Mouse (Mus musculus): Measurements from ENCODE around the gene Ggt6. TPM values are rescaled to one million over a fixed set of nuclear protein-coding genes. Genes with fewer than 3 reads are reported as not detected.

The Ggt6 gene
- polyA plus RNA-seq, 1 experiment: not detected

DNA sequence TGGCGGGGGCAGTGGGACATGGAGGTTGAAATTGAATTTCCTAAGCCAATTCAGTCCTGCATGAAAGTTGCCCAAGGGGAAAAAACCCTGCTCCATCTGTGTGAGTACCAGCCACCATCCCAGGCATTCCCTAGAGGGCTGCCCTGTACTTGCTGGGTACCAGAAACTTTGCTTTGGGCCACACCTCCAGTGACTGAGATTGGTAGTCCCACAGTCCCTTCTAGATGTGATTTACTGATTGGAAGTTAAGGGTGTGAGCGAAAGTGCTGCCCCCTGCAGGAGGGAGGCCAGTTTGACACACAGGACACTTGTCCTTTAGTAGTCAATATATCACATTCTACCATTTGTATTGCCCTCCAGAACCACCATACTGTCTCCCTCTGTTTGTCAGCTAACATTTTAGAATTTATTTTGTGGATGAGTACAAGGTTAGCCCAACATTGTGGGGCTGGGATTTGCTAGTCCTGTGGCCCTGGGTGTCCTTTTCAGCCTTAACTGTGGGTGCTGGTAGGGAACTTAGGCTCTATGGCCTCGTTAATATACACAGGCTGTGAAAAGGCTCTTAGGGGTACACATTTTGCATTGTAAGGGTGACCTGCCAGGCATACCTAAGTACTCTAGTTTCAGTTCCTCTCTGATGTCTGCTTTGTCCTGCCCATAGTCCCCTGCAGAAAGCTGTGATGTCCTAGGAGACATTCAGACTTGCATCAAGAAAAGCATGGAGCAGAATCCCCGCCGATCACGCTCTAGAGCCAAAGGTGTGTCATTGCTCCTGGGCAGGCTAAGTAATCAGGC, 11.2 kb downstream of the Ggt6 start:
- H3K36me3 ChIP-seq (ENCODE audit: control insufficient read depth, insufficient read depth): peaks cover 96% of the 10 kb centered on the region
- H3K79me2 ChIP-seq (ENCODE audit: control insufficient read depth, insufficient read depth): peaks cover 65% of the 10 kb centered on the region
- TF ChIP-seq MYOG (IDR thresholded peaks at IDR 0.05; ENCODE audit: control insufficient read depth, extremely low read depth, insufficient read length) (no peak), FOSL1 (IDR thresholded peaks at IDR 0.05; ENCODE audit: insufficient read depth, low read length, poor library complexity, severe bottlenecking) (no peak), CTCF (IDR thresholded peaks at IDR 0.05; ENCODE audit: control insufficient read depth, insufficient read depth, insufficient read length) (peak; percentile 52)
- H3K79me3 ChIP-seq (ENCODE audit: low read depth): peaks cover 50% of the 10 kb centered on the region
- H3ac ChIP-seq (ENCODE audit: control insufficient read depth, insufficient read length, low read depth): no peak overlapping the region
- no peaks in the 10 kb centered on the region for H3K27me3 ChIP-seq (ENCODE audit: control insufficient read depth, insufficient read depth, insufficient read length)
- no peak overlapping the region for H3K4me3 ChIP-seq (ENCODE audit: insufficient read depth, poor library complexity, severe bottlenecking)

DNA sequence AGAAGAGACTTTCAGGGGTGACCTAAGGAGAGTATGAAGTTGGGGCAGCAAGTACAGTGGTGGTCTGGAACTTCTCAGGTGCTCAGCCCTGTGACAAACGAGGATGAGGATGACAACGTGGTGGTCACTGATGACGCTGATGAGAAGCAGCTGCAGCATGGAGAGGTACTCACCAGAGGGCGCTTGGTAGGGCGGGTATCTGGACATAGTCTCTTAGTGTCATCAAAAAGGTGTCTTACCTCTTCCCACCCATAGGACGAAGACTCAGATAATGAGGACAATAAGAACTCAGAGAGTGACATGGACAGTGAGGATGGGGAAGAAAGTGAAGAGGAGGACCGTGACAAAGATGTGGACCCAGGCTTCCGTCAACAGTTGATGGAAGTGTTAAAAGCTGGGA, 12.1 kb downstream of the Ggt6 start:
- H3K36me3 ChIP-seq (ENCODE audit: control insufficient read depth, insufficient read depth): peaks cover 99% of the 10 kb centered on the region
- no peak overlapping the region for H3ac ChIP-seq (ENCODE audit: control insufficient read depth, insufficient read length, low read depth)
- TF ChIP-seq FOSL1 (IDR thresholded peaks at IDR 0.05; ENCODE audit: insufficient read depth, low read length, poor library complexity, severe bottlenecking) (no peak), MAX (IDR thresholded peaks at IDR 0.05) (no peak), MYOG (IDR thresholded peaks at IDR 0.05; ENCODE audit: control insufficient read depth, extremely low read depth, insufficient read length) (no peak), CEBPB (IDR thresholded peaks at IDR 0.05; ENCODE audit: low read depth) (no peak), USF1 (IDR thresholded peaks at IDR 0.05; ENCODE audit: low read depth) (no peak), MYOD1 (IDR thresholded peaks at IDR 0.05; ENCODE audit: control insufficient read depth, insufficient read length, low read depth) (no peak)
- no peaks in the 10 kb centered on the region for H3K27me3 ChIP-seq (ENCODE audit: control insufficient read depth, insufficient read depth, insufficient read length)
- no peak overlapping the region for H3K4me3 ChIP-seq (ENCODE audit: insufficient read depth, poor library complexity, severe bottlenecking)
- H3K79me2 ChIP-seq (ENCODE audit: control insufficient read depth, insufficient read depth): peaks cover 56% of the 10 kb centered on the region
- H3K79me3 ChIP-seq (ENCODE audit: low read depth): peaks cover 41% of the 10 kb centered on the region

DNA sequence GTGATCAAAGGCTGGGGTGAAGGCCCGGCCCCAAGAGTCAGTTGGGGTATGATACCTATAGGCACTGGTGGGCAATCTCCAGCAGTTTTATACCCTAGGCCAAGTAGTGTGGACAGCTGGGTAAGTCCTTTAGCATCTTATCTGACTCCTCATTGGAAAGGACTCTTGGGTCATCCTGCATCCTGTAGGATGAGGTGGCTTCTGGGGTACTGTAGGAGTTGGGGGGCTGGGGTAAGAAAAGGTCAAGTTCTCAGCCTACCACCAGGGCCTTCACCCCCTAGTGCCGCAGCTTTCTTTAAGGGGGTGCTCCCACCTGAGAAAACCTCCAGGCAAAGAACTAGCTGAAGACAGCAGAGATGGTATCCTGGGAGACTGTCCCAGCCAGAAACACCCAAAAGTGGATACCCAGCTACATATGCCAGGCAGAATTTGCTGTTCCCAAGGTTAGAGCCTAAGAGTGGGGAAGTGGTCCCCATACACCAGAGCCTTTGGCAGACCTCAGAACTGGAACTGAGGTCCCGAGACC, 16.9 kb downstream of the Ggt6 start:
- no peak for TF ChIP-seq FOSL1 (IDR thresholded peaks at IDR 0.05; ENCODE audit: insufficient read depth, low read length, poor library complexity, severe bottlenecking)
- Histone ChIP-seq H3ac (ENCODE audit: control insufficient read depth, insufficient read length, low read depth) (no peak overlapping the region), H3K79me3 (ENCODE audit: low read depth) (peaks cover under 1% of the 10 kb centered on the region), H3K36me3 (ENCODE audit: control insufficient read depth, insufficient read depth) (peaks cover 56% of the 10 kb centered on the region), H3K27me3 (ENCODE audit: control insufficient read depth, insufficient read depth, insufficient read length) (no peaks in the 10 kb centered on the region), H3K4me3 (ENCODE audit: insufficient read depth, poor library complexity, severe bottlenecking) (no peak overlapping the region), H3K79me2 (ENCODE audit: control insufficient read depth, insufficient read depth) (peaks cover 9% of the 10 kb centered on the region)

DNA sequence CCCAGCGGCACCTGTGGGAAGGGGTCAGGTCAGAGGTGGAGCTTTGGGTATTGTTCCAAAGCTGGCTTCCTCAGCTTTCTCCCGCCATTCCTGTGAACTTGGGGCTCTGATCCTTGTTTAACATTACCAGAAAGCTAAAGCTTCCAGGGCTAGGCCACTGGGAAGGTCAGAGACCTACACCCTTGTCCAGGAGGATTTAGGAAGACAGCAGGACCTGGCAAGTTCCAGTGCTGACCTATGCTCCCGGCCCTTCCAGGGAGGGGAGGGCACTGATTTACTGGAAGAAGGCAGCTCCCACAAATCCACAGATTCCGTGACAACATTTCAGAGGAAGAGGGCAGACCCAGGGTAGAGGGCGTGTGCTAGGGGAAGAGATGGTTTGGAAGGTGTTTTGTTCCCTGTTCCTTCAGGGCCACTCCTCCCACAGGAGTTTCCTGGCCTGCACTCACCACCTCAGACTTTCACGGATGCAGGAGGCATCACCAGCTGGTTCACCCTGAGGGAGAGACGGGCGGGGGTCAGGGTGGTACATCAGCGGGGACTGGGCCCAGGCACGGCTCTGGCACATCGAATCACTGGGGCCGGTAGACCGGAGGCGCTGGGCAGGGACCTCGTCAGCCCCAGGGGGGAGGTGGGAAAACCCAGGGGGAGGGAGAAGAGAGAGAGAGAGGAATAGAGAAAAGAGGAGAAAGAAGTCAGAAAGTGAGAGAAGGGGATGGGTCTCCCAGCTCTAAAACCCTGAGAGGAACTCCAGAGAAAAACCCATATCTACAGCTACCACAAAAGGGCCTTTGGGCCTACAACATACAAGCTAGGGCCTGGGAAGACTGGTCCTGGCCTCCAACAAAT, 18.0 kb downstream of the Ggt6 start:
- TF ChIP-seq MYOD1 (IDR thresholded peaks at IDR 0.05; ENCODE audit: control insufficient read depth, insufficient read length, low read depth) (no peak), CEBPB (IDR thresholded peaks at IDR 0.05; ENCODE audit: low read depth) (no peak), CTCF (IDR thresholded peaks at IDR 0.05; ENCODE audit: control insufficient read depth, insufficient read depth, insufficient read length) (no peak), FOSL1 (IDR thresholded peaks at IDR 0.05; ENCODE audit: insufficient read depth, low read length, poor library complexity, severe bottlenecking) (no peak), MAX (IDR thresholded peaks at IDR 0.05) (no peak), USF1 (IDR thresholded peaks at IDR 0.05; ENCODE audit: low read depth) (no peak), MYOG (IDR thresholded peaks at IDR 0.05; ENCODE audit: control insufficient read depth, extremely low read depth, insufficient read length) (no peak)
- Histone ChIP-seq H3K79me2 (ENCODE audit: control insufficient read depth, insufficient read depth) (no peaks in the 10 kb centered on the region), H3K36me3 (ENCODE audit: control insufficient read depth, insufficient read depth) (peaks cover 45% of the 10 kb centered on the region), H3ac (ENCODE audit: control insufficient read depth, insufficient read length, low read depth) (no peak overlapping the region), H3K4me3 (ENCODE audit: insufficient read depth, poor library complexity, severe bottlenecking) (no peak overlapping the region), H3K27me3 (ENCODE audit: control insufficient read depth, insufficient read depth, insufficient read length) (no peaks in the 10 kb centered on the region), H3K79me3 (ENCODE audit: low read depth) (no peaks in the 10 kb centered on the region)

DNA sequence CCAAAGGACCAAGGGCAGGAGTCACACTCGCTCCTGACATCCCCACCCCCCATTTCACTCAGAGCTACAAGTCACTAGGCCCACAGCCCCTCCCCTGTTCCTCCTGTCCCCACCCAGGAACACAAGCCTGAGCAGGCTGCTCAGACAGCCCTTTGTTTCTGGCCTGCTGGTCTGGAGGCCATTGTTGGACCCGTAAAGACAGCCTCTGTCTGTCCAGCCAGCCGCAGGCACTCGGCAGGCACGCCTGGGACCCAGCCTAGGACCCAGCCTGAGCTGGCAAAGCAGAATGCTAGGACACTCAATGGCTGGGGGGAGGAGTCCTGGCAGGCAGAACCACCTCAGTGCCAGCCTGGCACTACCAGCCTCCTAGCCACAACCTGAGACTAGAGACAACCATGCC, 20.4 kb downstream of the Ggt6 start:
- H3K79me3 ChIP-seq (ENCODE audit: low read depth): no peaks in the 10 kb centered on the region
- H3K27me3 ChIP-seq (ENCODE audit: control insufficient read depth, insufficient read depth, insufficient read length): no peaks in the 10 kb centered on the region
- H3K36me3 ChIP-seq (ENCODE audit: control insufficient read depth, insufficient read depth): peaks cover 22% of the 10 kb centered on the region
- TF ChIP-seq USF1 (IDR thresholded peaks at IDR 0.05; ENCODE audit: low read depth): no peak
- no peak for TF ChIP-seq MYOD1 (IDR thresholded peaks at IDR 0.05; ENCODE audit: control insufficient read depth, insufficient read length, low read depth)
- no peak for TF ChIP-seq FOSL1 (IDR thresholded peaks at IDR 0.05; ENCODE audit: insufficient read depth, low read length, poor library complexity, severe bottlenecking)
- TF ChIP-seq MYOG (IDR thresholded peaks at IDR 0.05; ENCODE audit: control insufficient read depth, extremely low read depth, insufficient read length): no peak
- TF ChIP-seq MAX (IDR thresholded peaks at IDR 0.05): no peak
- no peak for TF ChIP-seq CEBPB (IDR thresholded peaks at IDR 0.05; ENCODE audit: low read depth)
- no peak for TF ChIP-seq CTCF (IDR thresholded peaks at IDR 0.05; ENCODE audit: control insufficient read depth, insufficient read depth, insufficient read length)
- H3K4me3 ChIP-seq (ENCODE audit: insufficient read depth, poor library complexity, severe bottlenecking): no peak overlapping the region
- H3K79me2 ChIP-seq (ENCODE audit: control insufficient read depth, insufficient read depth): no peaks in the 10 kb centered on the region
- H3ac ChIP-seq (ENCODE audit: control insufficient read depth, insufficient read length, low read depth): no peak overlapping the region

Data from C2C12 (cell line).